Mouse (Mus musculus) lung, adult 2 months (tissue): ENCODE results near the gene Ddx23.

ENCODE experiments used
- CTCF ChIP-seq: fragments of 200-500 bp; IDR thresholded peaks from 2 replicates; pipeline ENCODE4 v1.5.1; 2011; ENCODE audit warnings: mild to moderate bottlenecking, low read length, control low read depth; ENCODE audit not compliant: insufficient read depth
- POLR2A ChIP-seq: fragments of 200-500 bp; IDR thresholded peaks from 2 replicates; pipeline ENCODE4 v1.6.1; 2011; ENCODE audit warnings: low read depth, mild to moderate bottlenecking, control low read depth, low read length, borderline replicate concordance; ENCODE audit errors: extremely low read depth

- TF ChIP-seq CTCF (no peak), POLR2A (no peak)
Observed at GRCm38 (mm10) chr15:98647308-98647707, 15.4 kb downstream of the Ddx23 start.
